Mouse (Mus musculus) layer of hippocampus, adult 11-12 months (tissue): ENCODE measurements around the gene Clta.

Source experiments
- DNase-seq: peaks from one replicate; pipeline ENCODE4 v3.0.0; 2022; ENCODE audit warnings: low spot score

Clta gene

DNA sequence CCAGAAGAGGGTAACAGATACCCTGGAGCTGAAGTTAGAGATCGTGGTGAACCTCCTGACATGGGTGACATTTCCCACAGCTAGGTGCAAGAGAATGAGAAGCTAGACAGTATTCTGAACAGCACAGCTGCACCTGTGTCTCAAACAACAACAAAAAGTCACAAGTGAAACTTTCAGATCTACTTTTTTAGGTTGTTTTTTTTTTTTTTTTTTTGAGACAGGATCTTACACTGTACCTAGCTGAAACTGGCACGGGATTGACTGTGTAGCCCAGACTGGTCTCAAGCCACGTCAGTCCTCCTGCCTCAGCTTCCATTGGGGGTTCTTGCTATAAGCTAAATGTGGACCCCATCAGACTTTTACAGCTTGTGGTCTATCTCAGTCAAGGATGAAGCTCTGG lies 69.5 kb downstream of the Clta start:
- DNase-seq, result no peak

DNA sequence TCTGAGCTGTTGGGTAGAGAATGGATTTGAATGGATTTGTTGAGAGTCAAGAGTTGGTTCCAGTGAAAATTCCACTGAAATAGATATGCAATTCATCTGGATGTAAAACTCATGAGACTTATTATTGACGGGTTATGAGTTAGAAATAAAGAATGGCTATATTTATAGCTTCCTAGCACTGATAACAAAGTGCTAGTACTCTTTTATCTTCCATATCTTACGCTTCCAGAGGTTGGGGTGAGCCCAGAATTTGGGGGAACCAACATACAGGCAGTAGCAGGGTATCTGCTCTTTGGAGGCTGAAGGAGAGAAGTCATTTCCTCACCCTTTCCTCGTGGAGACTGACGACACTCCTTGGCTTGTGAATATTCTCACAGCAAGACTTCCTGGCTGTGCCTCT lies 70.2 kb downstream of the Clta start:
- no peak for DNase-seq

DNA sequence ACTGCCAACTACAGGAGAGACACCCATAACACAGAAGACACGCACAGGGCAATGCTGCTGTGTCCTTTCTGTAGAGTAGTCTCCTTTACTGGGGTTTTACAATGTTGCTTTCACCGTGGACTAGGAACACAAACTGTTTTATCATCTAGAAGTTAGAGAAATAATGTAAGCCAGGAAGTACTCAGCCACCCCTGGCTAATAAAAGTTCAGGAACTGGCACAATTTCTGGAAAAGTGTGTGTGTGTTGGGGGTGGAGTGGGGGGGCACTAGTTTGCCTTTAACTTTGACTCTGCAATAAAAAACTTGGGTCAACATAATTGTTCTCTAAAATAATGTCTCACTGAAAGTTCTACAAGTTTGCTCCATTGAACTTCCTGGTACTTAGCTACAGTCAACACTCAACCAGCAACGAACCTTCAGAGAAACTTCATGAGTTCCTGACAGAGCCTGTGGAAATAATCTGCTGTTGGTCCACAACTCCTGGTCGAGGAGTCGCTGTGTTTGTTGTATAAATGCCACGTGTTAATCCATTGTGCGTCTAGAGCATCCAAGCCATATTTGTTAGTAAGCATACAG lies 74.2 kb downstream of the Clta start:
- DNase-seq, result no peak
